Mouse (Mus musculus): ENCODE measurements around the gene Hrh2.
A peak's percentile ranks its signal among the peaks of the same experiment; 100 is the strongest.

Hrh2 gene

DNA sequence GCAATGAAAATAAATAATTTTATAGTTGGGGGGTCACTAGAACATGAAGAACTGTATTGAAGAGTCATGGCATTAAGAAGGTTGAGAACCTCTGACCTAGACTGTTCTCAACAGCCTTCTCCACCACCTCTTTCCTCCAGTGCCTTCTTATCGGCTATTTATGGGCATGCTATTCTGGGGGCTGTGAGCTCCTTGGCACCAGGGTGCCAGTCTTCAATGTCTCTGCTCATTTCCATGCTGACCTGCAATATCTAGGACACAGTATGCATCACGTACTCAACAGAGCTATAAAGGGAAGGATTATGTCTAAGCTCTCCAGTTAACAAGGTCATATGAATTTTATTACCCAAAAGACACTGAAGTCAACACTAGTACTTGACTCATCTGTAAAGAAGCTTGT, 14.6 kb upstream of the Hrh2 start:
- DNase-seq, result no peak

DNA sequence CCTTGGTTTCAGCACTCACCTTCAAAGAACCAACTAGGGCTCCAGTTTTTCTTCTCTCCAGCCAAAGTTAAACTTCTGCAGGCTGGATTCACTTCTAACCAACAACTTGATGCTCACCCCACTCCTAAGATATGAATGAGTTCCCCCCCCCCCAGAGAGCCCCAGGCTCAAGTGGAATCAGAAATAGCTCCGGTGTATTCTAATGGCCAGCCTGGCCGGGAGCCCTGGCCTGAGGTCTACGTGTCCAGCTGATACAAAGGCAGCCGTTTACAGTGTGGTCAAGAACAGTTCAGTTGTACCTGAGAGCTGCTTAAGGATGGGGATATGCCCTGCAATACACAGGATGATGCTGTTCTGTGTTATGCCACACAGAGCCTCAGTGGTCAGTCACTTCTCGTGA, 13.3 kb upstream of the Hrh2 start:
- DNase-seq, result no peak

DNA sequence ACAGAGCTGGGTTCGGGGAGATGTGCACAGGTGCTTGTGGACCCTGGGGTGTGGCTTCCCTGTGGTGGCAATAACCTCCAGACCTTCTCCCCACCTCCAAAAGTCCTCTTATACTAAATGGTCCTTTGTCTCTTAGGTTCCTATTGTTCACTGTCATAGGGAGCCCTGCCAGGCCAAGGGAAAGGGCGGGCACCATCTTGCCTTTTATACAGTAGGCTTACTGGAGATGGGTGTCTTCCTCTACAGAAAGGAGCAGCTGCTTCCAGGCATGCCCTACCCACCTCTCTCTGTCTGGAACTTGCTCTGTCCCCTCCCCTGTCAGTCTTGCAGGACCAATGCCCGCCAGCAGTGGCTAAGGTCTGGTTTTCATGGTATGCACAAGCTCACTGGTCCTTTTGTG, 12.0 kb upstream of the Hrh2 start:
- no peak for DNase-seq

DNA sequence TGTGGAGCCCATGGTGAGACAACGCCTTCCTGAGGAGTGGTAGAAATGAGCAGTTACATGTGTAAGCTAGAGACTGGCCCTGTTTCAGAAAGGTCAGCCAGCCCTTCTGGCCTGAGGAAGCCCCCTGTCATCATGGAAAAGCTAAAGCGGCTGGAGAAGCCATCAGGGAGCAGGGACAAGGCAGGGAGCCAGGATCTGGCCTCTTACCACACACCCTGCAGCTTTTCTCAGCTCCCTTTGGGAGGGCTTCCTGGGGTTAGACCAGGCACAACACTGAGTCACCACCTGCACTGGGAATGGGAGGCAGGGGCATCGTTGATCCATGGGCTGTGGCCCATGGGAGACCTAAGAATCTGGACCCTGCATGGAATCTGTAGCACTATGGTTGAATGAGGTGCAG, 11.5 kb upstream of the Hrh2 start:
- DNase-seq, result no peak

DNA sequence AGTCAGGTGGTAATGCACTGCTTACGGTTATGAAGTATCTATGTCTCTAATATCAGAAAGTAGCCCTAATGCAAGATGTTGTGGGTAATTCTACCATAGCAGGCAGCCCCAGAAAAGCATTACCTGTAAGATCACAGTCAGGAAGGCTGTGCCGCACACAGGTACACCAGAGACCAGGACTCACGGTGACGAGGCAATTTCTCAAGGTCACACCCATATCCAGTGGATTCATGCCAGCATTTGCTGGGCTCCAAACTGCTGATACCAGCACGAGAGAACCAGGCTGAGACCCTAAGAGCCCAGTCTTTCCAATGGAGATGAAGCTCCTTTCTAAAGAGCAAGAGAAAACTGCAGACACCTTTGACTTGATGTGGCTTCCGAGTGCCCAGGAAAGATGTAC, 10.6 kb upstream of the Hrh2 start:
- no peak for DNase-seq

DNA sequence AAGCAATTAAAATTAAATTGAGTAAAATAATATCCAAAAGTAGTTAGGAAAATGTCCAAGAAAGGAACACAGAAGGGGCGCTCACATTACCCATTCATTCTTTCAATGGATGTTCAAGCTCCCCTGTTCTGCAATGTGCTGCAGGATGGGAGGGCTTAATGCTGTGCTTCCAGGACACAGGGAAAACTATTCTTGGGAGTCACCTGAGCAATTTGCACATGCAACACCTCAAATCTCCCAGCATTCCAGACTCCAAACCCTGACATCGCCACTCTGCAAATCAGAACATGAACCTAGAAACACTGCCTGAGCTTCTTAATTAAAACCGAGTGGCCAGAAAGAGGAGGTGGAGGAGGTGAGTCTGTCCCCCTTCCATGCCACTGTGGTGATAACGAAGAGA, 10.0 kb upstream of the Hrh2 start:
- no peak for DNase-seq

DNA sequence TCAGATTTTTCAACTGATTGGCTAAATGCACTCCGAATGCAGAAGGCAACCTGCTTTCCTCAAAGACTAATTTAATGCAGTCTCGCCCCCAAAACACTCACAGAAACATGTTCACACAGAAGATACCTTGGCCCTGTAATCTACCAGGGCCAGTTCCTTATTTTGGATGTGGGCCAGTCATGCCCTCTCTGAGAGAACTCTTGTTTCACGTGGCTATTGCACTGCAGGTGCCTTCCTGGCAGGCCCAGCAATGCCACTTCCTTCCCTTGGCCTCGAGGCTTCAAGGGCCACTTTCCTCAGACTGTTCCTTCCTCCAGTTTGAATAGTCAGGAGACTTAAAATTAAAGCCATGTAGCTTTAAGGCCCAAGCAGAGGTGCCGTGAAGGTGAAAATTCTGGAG, 5.5 kb upstream of the Hrh2 start:
- DNase-seq, result no peak

DNA sequence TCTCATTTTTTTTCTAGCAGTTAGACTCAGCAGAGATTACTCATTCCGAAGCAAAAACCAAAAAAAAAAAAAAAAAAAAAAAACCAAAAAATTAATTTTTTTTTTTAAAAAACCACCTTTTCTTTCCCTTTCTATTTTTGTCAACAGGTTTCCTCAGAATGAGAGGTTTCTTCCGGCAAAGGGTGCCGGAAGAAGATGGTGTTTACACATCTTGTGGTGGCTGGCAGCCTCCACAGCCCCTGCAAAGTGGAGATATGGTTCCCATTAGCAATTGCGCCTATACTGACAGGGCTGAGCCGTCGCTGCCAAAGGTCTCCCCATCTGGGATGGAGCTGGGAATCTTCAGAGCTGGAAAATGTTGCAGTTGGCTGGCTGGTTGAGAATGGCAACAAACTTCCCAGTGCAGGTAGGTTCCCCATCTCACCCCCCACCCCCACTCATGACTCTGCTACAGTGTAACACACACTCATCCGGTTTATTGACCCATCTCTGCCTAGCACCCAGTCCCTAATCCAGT, 3.7 kb upstream of the Hrh2 start:
- DNase-seq, result no peak

DNA sequence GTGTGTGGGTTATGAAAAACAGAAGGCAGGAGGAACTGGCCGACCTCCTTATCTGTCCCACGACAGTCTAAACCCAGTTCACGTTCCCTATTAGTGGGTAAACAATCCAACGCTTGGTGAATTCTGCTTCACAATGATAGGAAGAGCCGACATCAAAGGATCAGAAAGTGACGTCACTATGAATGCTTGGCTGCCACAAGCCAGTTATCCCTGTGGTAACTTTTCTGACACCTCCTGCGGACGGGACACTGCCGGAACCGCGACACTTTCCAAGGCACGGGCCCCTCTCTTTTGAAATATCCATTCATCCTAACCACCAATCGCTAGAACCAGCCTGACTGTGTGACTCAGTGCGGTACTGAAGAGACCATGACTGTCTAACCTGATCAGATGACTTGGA, 2.0 kb upstream of the Hrh2 start:
- DNase-seq, result no peak

DNA sequence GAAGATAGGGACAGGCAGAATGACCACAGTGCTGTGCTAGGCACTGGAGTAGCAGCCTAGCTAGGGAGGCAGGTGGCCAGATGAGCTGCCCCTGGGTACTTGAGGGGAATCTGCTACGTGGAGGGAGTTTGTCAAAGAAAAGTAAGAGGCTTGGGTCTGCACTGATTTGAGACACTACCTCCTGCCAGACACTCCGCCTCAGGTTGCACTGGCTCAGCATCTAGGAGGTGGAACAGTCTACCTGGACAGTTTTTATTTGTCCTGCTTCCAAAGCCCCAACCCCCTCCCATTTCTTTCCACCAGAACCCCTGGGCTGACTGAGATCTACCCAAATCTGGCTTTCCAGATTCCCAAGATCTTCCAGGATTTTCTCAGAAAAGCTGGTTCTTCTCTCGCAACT, 748 bp upstream of the Hrh2 start:
- no peak for DNase-seq

DNA sequence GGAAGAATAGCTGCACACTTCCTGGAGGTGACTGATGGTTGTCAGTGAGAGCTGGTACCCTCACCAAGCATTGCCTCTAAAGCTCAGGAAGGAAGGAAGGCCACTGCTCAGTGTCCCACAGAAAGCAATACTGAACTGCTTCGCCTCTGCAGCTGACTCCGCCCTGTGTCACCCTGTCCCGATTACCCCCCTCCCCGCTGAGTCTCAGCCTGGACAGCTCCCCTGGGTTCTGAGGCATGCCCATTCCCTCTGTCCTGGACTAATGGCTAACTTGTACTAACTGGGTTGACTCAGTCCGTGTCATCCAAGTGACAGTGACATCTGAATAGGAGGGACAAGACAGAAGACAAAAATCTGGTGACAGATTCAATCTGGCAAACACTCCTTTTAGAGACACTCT, 1.7 kb downstream of the Hrh2 start:
- no peak for DNase-seq

DNA sequence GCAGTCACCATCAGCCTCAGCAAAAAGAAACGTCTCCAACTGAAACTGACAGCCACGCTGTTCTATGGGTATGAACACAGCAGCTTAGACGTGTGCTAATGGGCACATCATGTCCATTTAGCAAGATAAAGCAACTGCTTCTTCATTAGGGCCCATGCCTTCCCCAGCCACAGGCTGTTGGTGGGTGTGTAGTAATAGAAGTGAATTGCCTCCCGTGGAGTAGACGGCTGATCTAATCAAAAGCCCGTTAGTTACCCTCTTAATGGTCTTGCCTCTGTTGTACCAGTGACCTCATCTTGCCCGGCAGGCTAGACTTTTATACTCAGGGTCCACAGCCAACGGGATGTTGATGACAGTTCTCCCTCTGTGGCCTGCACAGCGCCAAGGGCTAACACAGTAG, 7.1 kb downstream of the Hrh2 start:
- DNase-seq, result no peak

DNA sequence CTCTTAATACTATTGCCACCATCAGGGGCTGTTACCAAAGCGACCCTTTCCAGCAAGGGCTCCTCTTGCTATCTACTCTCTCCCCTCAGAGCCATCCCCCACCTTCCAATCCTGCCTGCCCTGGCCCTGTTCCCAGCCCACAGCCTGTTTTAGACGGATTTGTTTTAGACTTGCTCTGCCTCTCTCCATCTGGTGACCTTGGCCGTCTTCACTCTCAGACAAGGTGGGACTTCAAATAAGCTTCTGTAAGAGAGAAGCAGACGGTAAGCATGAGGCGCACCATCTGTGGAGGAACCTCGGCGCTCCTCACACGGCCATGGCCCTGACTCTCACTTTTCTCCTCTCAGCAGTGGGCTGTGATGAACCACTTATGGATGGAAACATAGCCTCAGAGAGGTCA, 10.5 kb downstream of the Hrh2 start:
- DNase-seq, result peak; percentile 57

DNA sequence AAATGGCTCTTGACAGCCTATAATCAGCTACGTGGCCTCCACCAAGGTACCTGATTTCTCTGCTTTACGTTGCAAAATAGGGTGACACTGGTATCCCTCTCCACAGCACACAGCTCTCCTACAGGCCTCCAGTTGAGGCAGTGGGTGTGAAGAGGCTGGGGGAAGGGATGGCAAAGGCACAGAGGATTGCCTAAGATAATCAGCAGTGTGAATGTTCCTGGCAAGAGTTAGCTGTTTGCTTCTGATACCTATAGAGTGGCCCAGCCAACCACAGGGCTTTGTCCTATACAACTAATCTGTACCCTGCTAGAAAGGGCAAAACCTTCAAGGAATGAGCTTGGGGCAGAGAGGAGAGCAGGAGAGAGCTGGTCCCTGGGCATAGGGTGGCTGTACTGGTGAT, 11.5 kb downstream of the Hrh2 start:
- no peak for DNase-seq

DNA sequence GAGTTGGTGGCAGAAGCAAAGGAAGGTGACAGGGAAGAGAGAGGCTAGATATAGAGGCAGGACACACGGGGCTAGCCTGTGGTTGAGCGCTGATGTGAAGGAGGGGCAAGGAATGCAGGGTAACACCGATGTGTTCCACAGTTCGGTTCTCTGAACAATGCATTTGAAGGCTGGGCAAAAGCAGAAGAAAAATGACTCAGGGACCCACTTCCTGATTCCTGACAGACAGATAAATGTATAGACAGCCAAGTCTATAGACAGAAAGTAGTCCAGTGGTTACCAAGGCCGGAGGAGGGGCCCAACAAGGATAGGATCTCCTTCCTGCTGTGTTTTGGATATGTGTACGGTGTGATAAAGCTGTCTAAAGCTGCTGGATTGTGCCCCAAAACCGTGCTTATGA, 13.3 kb downstream of the Hrh2 start:
- no peak for DNase-seq

DNA sequence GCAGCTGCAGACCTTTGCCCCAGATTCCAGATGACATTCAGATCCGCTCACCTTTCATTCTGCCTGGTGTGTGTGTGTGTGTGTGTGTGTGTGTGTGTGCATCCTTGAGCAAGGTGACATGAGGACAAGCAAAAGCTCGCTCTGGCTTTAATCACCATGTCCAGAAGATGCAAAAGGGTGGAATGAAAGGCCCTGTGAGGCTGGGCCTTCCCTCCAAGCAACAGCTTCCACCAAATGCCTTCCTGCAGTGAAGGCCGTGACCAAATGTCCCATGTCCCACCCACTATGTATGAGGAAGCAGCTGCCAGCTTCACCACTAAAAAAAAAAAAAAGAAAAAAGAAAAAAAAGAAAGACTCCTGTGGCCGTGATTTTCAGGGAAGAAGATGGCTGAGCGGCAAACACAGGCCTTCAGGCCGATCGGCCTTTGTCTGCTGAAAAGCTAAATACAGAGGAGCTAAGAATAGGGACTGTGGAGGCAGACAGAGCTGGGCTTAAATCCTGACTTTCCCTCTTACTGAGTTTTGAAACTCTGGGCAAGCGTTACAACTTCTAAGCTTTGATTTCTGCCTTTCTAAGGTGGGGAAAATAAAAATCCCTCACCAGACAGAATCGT, 14.3 kb downstream of the Hrh2 start:
- no peak for DNase-seq

DNA sequence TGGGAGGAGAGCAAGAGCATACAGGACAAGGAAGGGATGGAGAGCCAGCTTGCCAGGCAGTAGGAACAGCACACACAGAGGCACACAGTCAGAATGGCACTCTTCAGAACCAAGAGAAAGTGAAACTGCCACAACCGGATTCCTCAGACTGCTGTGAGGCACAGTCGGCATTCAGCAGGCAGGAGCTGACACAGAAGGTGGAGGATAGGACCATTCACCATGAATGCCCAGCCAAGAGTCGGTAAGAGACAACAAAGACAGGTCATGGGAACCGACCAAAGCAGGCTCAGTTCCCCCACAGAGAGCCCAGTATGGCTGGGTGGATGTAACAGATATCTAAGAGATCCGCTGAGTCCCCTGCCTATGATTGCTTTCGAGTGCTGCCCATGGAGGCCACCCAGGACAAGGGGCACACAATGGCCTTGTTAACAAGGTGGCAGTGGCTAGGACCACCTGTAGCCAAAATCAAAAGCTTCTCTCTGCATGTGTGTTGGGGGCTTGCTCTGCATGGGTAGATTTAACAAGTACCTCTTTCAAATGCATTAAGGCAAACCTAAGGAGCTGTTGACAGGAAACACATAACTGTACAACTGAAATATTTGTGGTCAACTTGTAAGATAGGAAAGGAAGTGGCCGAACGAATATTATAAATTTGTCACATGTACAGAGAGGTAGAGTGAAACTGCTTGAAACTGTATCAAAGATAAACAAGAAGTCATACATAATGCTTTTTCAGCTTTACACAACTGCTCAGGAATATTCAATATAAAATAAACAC, 17.7 kb downstream of the Hrh2 start:
- DNase-seq, result no peak

DNA sequence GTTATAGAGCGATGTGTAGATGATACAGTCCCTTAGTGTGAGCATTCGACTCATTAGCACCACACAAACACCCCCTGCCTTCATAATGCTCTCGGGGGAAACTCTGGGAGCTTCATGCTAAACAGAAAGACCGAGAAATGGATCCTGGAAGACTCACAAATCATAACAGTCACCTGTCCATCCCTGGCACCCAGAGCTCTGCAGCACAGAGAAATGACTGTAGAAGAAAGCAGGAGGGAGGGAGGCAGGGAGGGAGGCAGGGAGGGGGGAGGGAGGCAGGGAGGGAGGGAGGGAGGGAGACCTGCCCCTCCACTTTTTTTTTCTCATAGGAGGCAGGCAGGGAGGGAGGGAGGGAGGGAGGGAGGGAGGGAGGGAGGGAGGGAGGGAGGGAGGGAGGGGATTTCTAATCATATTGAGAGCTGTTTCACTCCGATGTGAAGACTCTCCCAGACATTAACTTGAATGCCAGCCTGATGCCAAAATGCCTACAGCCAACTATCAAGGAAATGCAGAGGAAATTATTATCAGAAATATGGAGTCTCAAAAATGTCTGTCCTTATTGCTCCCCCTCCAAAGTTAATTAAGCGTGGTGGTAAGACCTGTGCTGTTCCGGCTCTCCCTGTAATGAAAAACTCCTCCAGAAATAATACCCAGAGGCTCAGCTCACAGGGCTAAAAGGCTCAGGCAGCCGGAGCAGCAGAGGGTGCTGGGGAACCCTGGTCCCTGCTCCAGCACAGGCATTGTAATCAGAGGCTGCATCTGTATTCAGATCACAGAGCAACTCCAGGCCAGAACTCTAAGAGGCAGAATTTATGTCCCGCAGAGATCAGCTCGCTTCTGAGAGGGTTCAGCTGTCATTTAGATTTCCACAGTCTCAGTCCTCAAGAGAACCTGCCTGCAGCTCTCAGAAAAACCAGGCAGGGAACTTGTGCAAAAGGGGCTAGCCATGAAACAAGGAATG, 19.9 kb downstream of the Hrh2 start:
- DNase-seq, result no peak

DNA sequence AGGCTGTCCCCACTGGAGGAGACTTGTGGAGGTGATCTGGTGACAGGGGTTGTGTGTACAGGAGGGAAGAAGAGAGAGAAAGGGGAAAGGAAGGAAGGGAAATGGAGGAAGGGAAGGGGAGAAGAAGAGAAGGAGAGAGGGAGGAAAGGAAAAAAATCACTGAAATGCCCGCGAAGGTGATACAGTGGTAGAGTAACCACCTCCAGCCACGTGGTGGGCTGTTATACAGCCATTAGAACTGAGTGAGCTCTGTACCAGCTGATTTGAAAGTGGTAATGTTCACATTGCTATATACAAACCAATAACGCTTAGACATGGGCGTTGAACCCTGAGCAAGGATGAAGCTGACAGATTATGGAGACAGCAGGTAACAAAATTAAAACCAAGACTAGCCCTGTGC, 20.6 kb downstream of the Hrh2 start:
- DNase-seq, result no peak

DNA sequence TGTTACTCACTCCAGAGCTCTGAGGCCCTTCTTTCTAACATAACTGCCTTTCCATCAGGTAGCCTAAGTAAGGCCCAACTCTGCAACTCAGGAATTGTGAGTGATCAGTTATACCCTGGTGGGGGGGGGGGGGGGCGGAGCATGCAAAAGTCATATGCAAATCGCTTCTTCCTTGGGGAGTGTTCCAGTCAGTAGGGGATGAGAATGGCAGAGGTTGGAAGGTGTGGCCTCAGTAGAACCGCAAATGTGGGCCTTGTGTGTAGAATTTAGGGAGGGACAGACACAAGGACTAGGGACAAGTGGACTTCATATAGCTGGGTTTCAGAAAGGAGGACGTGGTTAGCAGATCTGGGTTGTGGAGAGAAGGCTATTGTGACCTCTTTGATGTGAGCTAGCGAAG, 23.3 kb downstream of the Hrh2 start:
- no peak for DNase-seq

DNA sequence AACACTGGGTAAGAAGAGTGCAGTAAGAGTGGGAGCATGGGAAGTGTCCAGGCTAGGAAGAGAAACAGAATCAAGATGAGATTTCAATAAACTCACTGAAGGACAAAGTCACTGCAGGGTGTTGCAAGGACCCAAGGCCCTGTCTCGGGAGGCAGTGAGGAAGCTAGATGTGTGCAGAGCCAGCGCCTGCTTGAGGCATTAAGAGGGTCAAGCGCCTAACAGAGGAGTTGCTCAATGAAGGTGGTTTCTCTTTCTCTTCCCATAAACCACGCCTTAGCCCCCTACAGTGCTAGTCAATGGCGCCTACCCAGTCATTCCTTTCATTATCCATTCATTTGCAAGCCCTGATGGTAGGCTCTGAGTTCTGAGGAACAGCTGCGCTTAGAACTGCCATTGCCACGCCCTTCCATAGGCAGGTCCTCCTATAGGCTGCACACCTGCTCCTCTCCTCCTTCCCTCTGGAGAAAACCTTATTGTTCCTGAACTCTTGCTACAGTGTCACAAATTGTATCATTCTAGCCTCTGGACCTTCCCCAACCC, 23.9 kb downstream of the Hrh2 start:
- DNase-seq, result no peak

DNA sequence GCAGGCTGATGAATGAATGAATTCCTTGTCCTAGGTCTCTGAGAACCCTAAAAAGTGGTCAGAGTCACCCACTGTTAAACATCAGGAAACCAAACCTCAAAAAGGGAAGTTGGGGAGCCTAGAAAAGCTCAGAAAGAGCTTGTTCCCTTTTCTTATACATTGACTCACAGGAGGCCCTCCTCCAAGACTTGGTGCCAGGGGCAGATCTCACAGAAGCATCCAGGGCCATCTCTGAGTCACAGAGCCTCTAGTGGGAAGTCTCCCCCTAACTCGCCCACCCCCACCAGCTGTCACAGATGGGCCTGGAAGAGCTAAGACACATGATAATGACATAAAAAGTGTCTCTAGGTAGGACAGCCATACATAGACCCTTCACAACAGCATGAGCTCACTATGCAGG, 26.4 kb downstream of the Hrh2 start:
- DNase-seq, result no peak

DNA sequence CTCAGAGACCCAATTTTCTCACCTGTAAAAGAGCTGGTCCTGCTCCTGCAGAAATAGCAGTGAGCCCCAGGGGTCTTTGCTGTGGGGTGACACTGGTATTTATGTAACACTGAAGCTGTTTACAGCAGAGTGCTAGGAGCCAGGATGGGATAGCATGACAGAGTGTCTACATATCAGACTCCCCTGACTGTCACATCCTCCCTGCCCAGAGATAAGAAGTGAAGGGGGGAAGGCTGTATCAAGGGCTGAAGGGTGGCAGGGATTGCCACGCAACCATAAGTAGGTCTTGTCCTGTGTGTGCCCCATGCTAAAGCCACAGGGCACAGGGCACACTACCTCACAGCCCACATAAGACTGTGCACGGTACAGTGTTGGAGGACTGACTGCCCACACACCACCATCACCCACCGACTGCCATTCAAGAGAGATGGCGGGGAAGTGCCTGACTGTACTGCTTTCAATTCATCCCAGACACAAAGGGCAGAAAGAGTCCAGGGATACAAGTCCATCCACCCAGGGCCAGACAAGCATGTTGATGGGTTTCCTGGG, 29.8 kb downstream of the Hrh2 start:
- DNase-seq, result no peak

Data from cerebellum, adult 11 months (tissue).